ENCODE assay signal across 27 mouse cellular contexts in genomic region chr2:74731055-74731454, GRCm38 (mm10). TPM values are rescaled to one million over a fixed set of nuclear protein-coding genes. Genes with fewer than 3 reads are reported as not detected.
DNase-seq lines count a peak whose midpoint lies in the region; ATAC-seq and TF ChIP-seq lines count a peak whose summit lies in the region.
"Had no signal": no experiment of that assay in that cellular context is flagged by ENCODE, and none has a peak within 500 bp of the region (broad histone marks: within the 10 kb centered on the region; RNA-seq: fewer than 3 reads in every experiment).

No protein-coding gene starts in this region.

- DNase-seq in forebrain, embryonic 11.5 days (ENCODE audit: low spot score) = peak; percentile 29
- no peak for DNase-seq in forebrain, postnatal 0 days
- DNase-seq in R1 (ENCODE audit: low read depth, low spot score) = peak; percentile 49
- DNase-seq in hindbrain, embryonic 14.5 days (ENCODE audit: low spot score) = no peak
- DNase-seq in neural tube, embryonic 11.5 days (ENCODE audit: low spot score) = peak; percentile 64
- DNase-seq in heart, postnatal 4 days = no peak
- no peak for DNase-seq in right cerebral cortex, postnatal 36 days (ENCODE audit: low spot score in 2 of 2)
- no peak for DNase-seq in left cerebral cortex, adult 18-20 months (ENCODE audit: low spot score in 2 of 2)
- DNase-seq: adrenal gland, postnatal 14 days; cerebellum, adult 11 months; embryo, embryonic 11 days; heart, adult 11 months; kidney, adult 9 months; right cerebral cortex, postnatal 14 days; thymus, adult 2 months had no signal

- ATAC-seq in forebrain, embryonic 11.5 days (replicated peaks; ENCODE audit: low FRiP score) = no peak
- no peak for ATAC-seq in forebrain, postnatal 0 days
- no peak for ATAC-seq in hindbrain, embryonic 14.5 days (ENCODE audit: low FRiP score)
- ATAC-seq in neural tube, embryonic 11.5 days (ENCODE audit: insufficient read depth, low FRiP score, low TSS enrichment) = no peak
- ATAC-seq: CD4-positive, CD25-positive, alpha-beta regulatory T cell, adult 4 months had no signal

- no peak overlapping the region for H3K27ac ChIP-seq in forebrain, embryonic 11.5 days (ENCODE audit: low read depth, low read length)
- no peak overlapping the region for H3K27ac ChIP-seq in forebrain, postnatal 0 days (ENCODE audit: low read depth, low read length)
- H3K27ac ChIP-seq in hindbrain, embryonic 14.5 days = peak overlapping the region; percentile 98
- peak overlapping the region; percentile 99 for H3K27ac ChIP-seq in neural tube, embryonic 11.5 days (ENCODE audit: low read depth, low read length)
- H3K27ac ChIP-seq: forebrain, embryonic 10.5 days; liver, embryonic 15.5 days had no signal

- TF ChIP-seq CTCF in forebrain, postnatal 0 days (IDR thresholded peaks at IDR 0.05; ENCODE audit: low read depth) = no peak

- no peaks in the 10 kb centered on the region for H3K9me3 ChIP-seq in forebrain, embryonic 11.5 days (ENCODE audit: control insufficient read depth, low read length)
- no peaks in the 10 kb centered on the region for H3K9me3 ChIP-seq in forebrain, postnatal 0 days (ENCODE audit: low read length)
- no peaks in the 10 kb centered on the region for H3K9me3 ChIP-seq in hindbrain, embryonic 14.5 days (ENCODE audit: control insufficient read depth, low read length)
- no peaks in the 10 kb centered on the region for H3K9me3 ChIP-seq in neural tube, embryonic 11.5 days (ENCODE audit: control insufficient read depth, low read length)
- H3K9me3 ChIP-seq: forebrain, embryonic 10.5 days; G1E; liver, embryonic 15.5 days had no signal

- H3K4me2 ChIP-seq in forebrain, embryonic 11.5 days (ENCODE audit: low read depth, low read length, severe bottlenecking) = no peak overlapping the region
- no peak overlapping the region for H3K4me2 ChIP-seq in forebrain, postnatal 0 days (ENCODE audit: low read depth)
- H3K4me2 ChIP-seq in hindbrain, embryonic 14.5 days (replicated peaks) = peak overlapping the region; percentile 82
- peak overlapping the region; percentile 91 for H3K4me2 ChIP-seq in neural tube, embryonic 11.5 days (ENCODE audit: low read depth)
- H3K4me2 ChIP-seq: liver, embryonic 15.5 days; midbrain, embryonic 11.5 days had no signal

- no peak overlapping the region for H3K9ac ChIP-seq in forebrain, embryonic 11.5 days (ENCODE audit: low read length)
- H3K9ac ChIP-seq in forebrain, postnatal 0 days = no peak overlapping the region
- H3K9ac ChIP-seq in hindbrain, embryonic 14.5 days = peak overlapping the region; percentile 87
- peak overlapping the region; percentile 95 for H3K9ac ChIP-seq in neural tube, embryonic 11.5 days (ENCODE audit: low read length)
- H3K9ac ChIP-seq: liver, embryonic 15.5 days had no signal

- no peak overlapping the region for H3K4me3 ChIP-seq in forebrain, embryonic 11.5 days (ENCODE audit: low read depth, low read length)
- no peak overlapping the region for H3K4me3 ChIP-seq in forebrain, postnatal 0 days (ENCODE audit: low read depth, low read length)
- peak overlapping the region; percentile 42 for H3K4me3 ChIP-seq in hindbrain, embryonic 14.5 days (replicated peaks; ENCODE audit: low read length)
- peak overlapping the region; percentile 48 for H3K4me3 ChIP-seq in neural tube, embryonic 11.5 days (ENCODE audit: low read depth, low read length)
- H3K4me3 ChIP-seq: forebrain, embryonic 10.5 days; liver, embryonic 15.5 days had no signal

- peaks cover 96% of the 10 kb centered on the region for H3K27me3 ChIP-seq in forebrain, embryonic 11.5 days (ENCODE audit: control insufficient read depth, insufficient read depth, low read length)
- H3K27me3 ChIP-seq in forebrain, postnatal 0 days (ENCODE audit: insufficient read depth, low read length) = peaks cover 90% of the 10 kb centered on the region
- peaks cover 80% of the 10 kb centered on the region for H3K27me3 ChIP-seq in hindbrain, embryonic 14.5 days (ENCODE audit: control insufficient read depth, insufficient read depth, low read length)
- H3K27me3 ChIP-seq in neural tube, embryonic 11.5 days (ENCODE audit: control insufficient read depth, insufficient read depth, low read length) = no peaks in the 10 kb centered on the region

- peaks cover 6% of the 10 kb centered on the region for H3K4me1 ChIP-seq in forebrain, embryonic 11.5 days (replicated peaks; ENCODE audit: control insufficient read depth, insufficient read depth, low read length)
- no peaks in the 10 kb centered on the region for H3K4me1 ChIP-seq in forebrain, postnatal 0 days (ENCODE audit: insufficient read depth)
- peaks cover 4% of the 10 kb centered on the region; the same call in 1 of the 2 replicates for H3K4me1 ChIP-seq in hindbrain, embryonic 14.5 days (replicated peaks; ENCODE audit: control insufficient read depth, insufficient read depth, low read length)
- peaks cover 66% of the 10 kb centered on the region for H3K4me1 ChIP-seq in neural tube, embryonic 11.5 days (ENCODE audit: control insufficient read depth, insufficient read depth, low read length)
- H3K4me1 ChIP-seq: liver, embryonic 15.5 days had no signal

- no peaks in the 10 kb centered on the region for H3K36me3 ChIP-seq in forebrain, embryonic 11.5 days (ENCODE audit: control insufficient read depth, insufficient read depth, low read length)
- H3K36me3 ChIP-seq in forebrain, postnatal 0 days (ENCODE audit: insufficient read depth) = no peaks in the 10 kb centered on the region
- H3K36me3 ChIP-seq in hindbrain, embryonic 14.5 days (replicated peaks; ENCODE audit: control insufficient read depth, insufficient read depth) = no peaks in the 10 kb centered on the region
- H3K36me3 ChIP-seq in neural tube, embryonic 11.5 days (ENCODE audit: control insufficient read depth, insufficient read depth, low read length) = peaks cover 2% of the 10 kb centered on the region; the same call in 1 of the 2 replicates
- H3K36me3 ChIP-seq: forebrain, embryonic 10.5 days; liver, embryonic 15.5 days had no signal

RNA-seq across cellular contexts. Expression of gene Gm28230, which starts 4.5 kb away (rescaled TPM):
- not detected in 2 replicates for polyA plus RNA-seq in forebrain, embryonic 11.5 days (2014; fragmentation: Nextera tagmentation; extraction: Ambion mirVana)
- total RNA-seq in forebrain, postnatal 0 days (2014; rRNA removed) = not detected in 2 replicates
- polyA plus RNA-seq in forebrain, postnatal 0 days (2015; fragmentation: Nextera tagmentation; extraction: Ambion mirVana) = not detected in 2 replicates
- 0.82 and 1.3 TPM in 2 replicates for polyA plus RNA-seq in hindbrain, embryonic 14.5 days (2014; fragmentation: Nextera tagmentation; extraction: Ambion mirVana)
- polyA plus RNA-seq in neural tube, embryonic 11.5 days (2014; fragmentation: Nextera tagmentation; extraction: Ambion mirVana) = 3.9 and 5.5 TPM in 2 replicates
- total RNA-seq in heart, postnatal 4 days (2021) = not detected
- not detected for total RNA-seq in left cerebral cortex, adult 18-20 months (2021)
- total RNA-seq: layer of hippocampus, postnatal 14 days; left cerebral cortex, postnatal 10 days; neutrophil, adult 5-6 weeks had no signal
- polyA plus RNA-seq: CD4-positive, CD25-positive, alpha-beta regulatory T cell, adult 4 months; forebrain, embryonic 10.5 days; heart, embryonic 16.5 days; liver, embryonic 15.5 days; lung, embryonic 16.5 days; midbrain, embryonic 11.5 days had no signal

RNA-seq across cellular contexts. Expression of gene Hoxd4, which starts 19.3 kb away (rescaled TPM):
- not detected in 2 replicates for polyA plus RNA-seq in forebrain, embryonic 11.5 days (2014; fragmentation: Nextera tagmentation; extraction: Ambion mirVana)
- not detected in 2 replicates for total RNA-seq in forebrain, postnatal 0 days (2014; rRNA removed)
- not detected in 2 replicates for polyA plus RNA-seq in forebrain, postnatal 0 days (2015; fragmentation: Nextera tagmentation; extraction: Ambion mirVana)
- 3.1 and 4.3 TPM in 2 replicates for polyA plus RNA-seq in hindbrain, embryonic 14.5 days (2014; fragmentation: Nextera tagmentation; extraction: Ambion mirVana)
- 9.2 and 11.2 TPM in 2 replicates for polyA plus RNA-seq in neural tube, embryonic 11.5 days (2014; fragmentation: Nextera tagmentation; extraction: Ambion mirVana)
- under 1 TPM; 0.45 TPM for total RNA-seq in heart, postnatal 4 days (2021)
- total RNA-seq in left cerebral cortex, adult 18-20 months (2021) = not detected
- total RNA-seq: layer of hippocampus, postnatal 14 days; left cerebral cortex, postnatal 10 days; neutrophil, adult 5-6 weeks had no signal
- polyA plus RNA-seq: CD4-positive, CD25-positive, alpha-beta regulatory T cell, adult 4 months; forebrain, embryonic 10.5 days; liver, embryonic 15.5 days; lung, embryonic 16.5 days; midbrain, embryonic 11.5 days had no signal

RNA-seq across cellular contexts. Expression of gene Hoxd3, which starts 19.3 kb away (rescaled TPM):
- 0.08 and 0.19 TPM in 2 replicates for polyA plus RNA-seq in forebrain, embryonic 11.5 days (2014; fragmentation: Nextera tagmentation; extraction: Ambion mirVana)
- total RNA-seq in forebrain, postnatal 0 days (2014; rRNA removed) = not detected in 2 replicates
- not detected in 2 replicates for polyA plus RNA-seq in forebrain, postnatal 0 days (2015; fragmentation: Nextera tagmentation; extraction: Ambion mirVana)
- polyA plus RNA-seq in hindbrain, embryonic 14.5 days (2014; fragmentation: Nextera tagmentation; extraction: Ambion mirVana) = 44.9 and 55.1 TPM in 2 replicates
- 52.7 and 55.0 TPM in 2 replicates for polyA plus RNA-seq in neural tube, embryonic 11.5 days (2014; fragmentation: Nextera tagmentation; extraction: Ambion mirVana)
- total RNA-seq in heart, postnatal 4 days (2021) = under 1 TPM in 1 of 2 experiments, not detected in 1; 0.11 TPM
- total RNA-seq in left cerebral cortex, adult 18-20 months (2021) = not detected
- total RNA-seq: layer of hippocampus, postnatal 14 days; left cerebral cortex, postnatal 10 days; neutrophil, adult 5-6 weeks had no signal
- polyA plus RNA-seq: CD4-positive, CD25-positive, alpha-beta regulatory T cell, adult 4 months; liver, embryonic 15.5 days had no signal

RNA-seq across cellular contexts. Expression of gene Hoxd8, which starts 26.6 kb away (rescaled TPM):
- not detected in 2 replicates for polyA plus RNA-seq in forebrain, embryonic 11.5 days (2014; fragmentation: Nextera tagmentation; extraction: Ambion mirVana)
- total RNA-seq in forebrain, postnatal 0 days (2014; rRNA removed) = 0.10 TPM in 1 of 2 replicates, not detected in the other
- polyA plus RNA-seq in forebrain, postnatal 0 days (2015; fragmentation: Nextera tagmentation; extraction: Ambion mirVana) = 0.22 TPM in 1 of 2 replicates, not detected in the other
- 2.1 and 3.3 TPM in 2 replicates for polyA plus RNA-seq in hindbrain, embryonic 14.5 days (2014; fragmentation: Nextera tagmentation; extraction: Ambion mirVana)
- polyA plus RNA-seq in neural tube, embryonic 11.5 days (2014; fragmentation: Nextera tagmentation; extraction: Ambion mirVana) = 21.3 and 23.1 TPM in 2 replicates
- total RNA-seq in heart, postnatal 4 days (2021) = 1 to 10 TPM; 1.2 to 1.9 TPM
- total RNA-seq in left cerebral cortex, adult 18-20 months (2021) = not detected
- total RNA-seq: G1E; layer of hippocampus, postnatal 14 days; left cerebral cortex, postnatal 10 days; neutrophil, adult 5-6 weeks had no signal
- polyA plus RNA-seq: CD4-positive, CD25-positive, alpha-beta regulatory T cell, adult 4 months; forebrain, embryonic 10.5 days; G1E had no signal

RNA-seq across cellular contexts. Expression of gene Hoxd1, which starts 31.7 kb away (rescaled TPM):
- not detected in 2 replicates for polyA plus RNA-seq in forebrain, embryonic 11.5 days (2014; fragmentation: Nextera tagmentation; extraction: Ambion mirVana)
- not detected in 2 replicates for total RNA-seq in forebrain, postnatal 0 days (2014; rRNA removed)
- not detected in 2 replicates for polyA plus RNA-seq in forebrain, postnatal 0 days (2015; fragmentation: Nextera tagmentation; extraction: Ambion mirVana)
- 0.64 and 0.76 TPM in 2 replicates for polyA plus RNA-seq in hindbrain, embryonic 14.5 days (2014; fragmentation: Nextera tagmentation; extraction: Ambion mirVana)
- 9.0 and 9.8 TPM in 2 replicates for polyA plus RNA-seq in neural tube, embryonic 11.5 days (2014; fragmentation: Nextera tagmentation; extraction: Ambion mirVana)
- not detected for total RNA-seq in heart, postnatal 4 days (2021)
- total RNA-seq in left cerebral cortex, adult 18-20 months (2021) = not detected
- total RNA-seq: adrenal gland, postnatal 14 days; gastrocnemius, adult 8-10 months; neutrophil, adult 5-6 weeks had no signal
- polyA plus RNA-seq: CD4-positive, CD25-positive, alpha-beta regulatory T cell, adult 4 months; forebrain, embryonic 10.5 days; G1E; heart, embryonic 16.5 days; lung, embryonic 16.5 days; midbrain, embryonic 11.5 days; stomach, embryonic 16.5 days had no signal

Comparison
In these comparisons a context has a peak if more than half of its experiments do, and no peak if none do; other contexts are left out.
1. DNase-seq: peak in forebrain, embryonic 11.5 days (single experiment), R1 (single experiment) and neural tube, embryonic 11.5 days (single experiment); none in forebrain, postnatal 0 days (single experiment), hindbrain, embryonic 14.5 days (single experiment), heart, postnatal 4 days (single experiment), right cerebral cortex, postnatal 36 days (0 of 2) and left cerebral cortex, adult 18-20 months (0 of 2).
2. H3K27ac ChIP-seq: peak in hindbrain, embryonic 14.5 days (single experiment) and neural tube, embryonic 11.5 days (single experiment); none in forebrain, embryonic 11.5 days (single experiment) and forebrain, postnatal 0 days (single experiment).
3. H3K4me2 ChIP-seq: peak in hindbrain, embryonic 14.5 days (single experiment) and neural tube, embryonic 11.5 days (single experiment); none in forebrain, embryonic 11.5 days (single experiment) and forebrain, postnatal 0 days (single experiment).
4. H3K4me3 ChIP-seq: peak in hindbrain, embryonic 14.5 days (single experiment) and neural tube, embryonic 11.5 days (single experiment); none in forebrain, embryonic 11.5 days (single experiment) and forebrain, postnatal 0 days (single experiment).
5. H3K9ac ChIP-seq: peak in hindbrain, embryonic 14.5 days (single experiment) and neural tube, embryonic 11.5 days (single experiment); none in forebrain, embryonic 11.5 days (single experiment) and forebrain, postnatal 0 days (single experiment).
6. RNA of gene Hoxd3, which starts 19.3 kb away (polyA plus RNA-seq): 44.9 to 55.1 TPM in hindbrain, embryonic 14.5 days and 52.7 to 55.0 TPM in neural tube, embryonic 11.5 days; 0.08 to 0.19 TPM in forebrain, embryonic 11.5 days and not detected in forebrain, postnatal 0 days; every median in the first group is over 10 times any median in the second.